Mouse (Mus musculus): ENCODE measurements around the gene Crtac1.

Gene Crtac1

GRCm38 (mm10) chr19:42439353-42439752 is 7.8 kb upstream of the Crtac1 start:
- ChIA-PET POLR2A (interaction anchor here (0.9 to 2.8 kb wide), 17 partner anchors 8 to 228 kb away, joined by 3 to 15 read pairs (median 4); partner anchors contain the start of gene Crtac1 (in 1 of the 4)), CTCF (interaction anchor here (0.5 to 4.3 kb wide), 92 partner anchors 8 to 469 kb away, joined by 3 to 67 read pairs (median 5); partner anchors contain the start of genes Crtac1 (in 3 of the 4), Loxl4 (in 2 of the 4), Hps1 (in 1 of the 4) and Marveld1 (in 1 of the 4))

GRCm38 (mm10) chr19:42435621-42436020 is 4.0 kb upstream of the Crtac1 start:
- POLR2A ChIA-PET, result interaction anchor here in 1 of 4 experiments (0.9 to 1.2 kb wide), 2 partner anchors 31 to 113 kb away, joined by 3 read pairs; no protein-coding TSS in a partner anchor
- CTCF ChIA-PET, result interaction anchor here in 3 of 4 experiments (0.7 to 1.5 kb wide), 3 partner anchors 8 to 9 kb away, joined by 3 to 8 read pairs (median 4); no protein-coding TSS in a partner anchor

GRCm38 (mm10) chr19:42432761-42433160 is 1.2 kb upstream of the Crtac1 start:
- CTCF ChIA-PET, result interaction anchor here (0.6 to 5.9 kb wide), 15 partner anchors 11 to 281 kb away, joined by 3 to 86 read pairs (median 4); no protein-coding TSS in a partner anchor
- POLR2A ChIA-PET, result interaction anchor here (0.6 to 3.9 kb wide), 34 partner anchors 9 to 303 kb away, joined by 3 to 20 read pairs (median 3); partner anchors contain the start of gene Avpi1 (in 1 of the 4)

- ChIA-PET CTCF (interaction anchor here (0.6 to 5.9 kb wide), 21 partner anchors 7 to 280 kb away, joined by 3 to 86 read pairs (median 4); no protein-coding TSS in a partner anchor), POLR2A (interaction anchor here (0.6 to 3.9 kb wide), 42 partner anchors 8 to 566 kb away, joined by 3 to 20 read pairs (median 3); partner anchors contain the start of genes Avpi1 (in 1 of the 4) and Pi4k2a (in 1 of the 4))
These were observed 608 bp upstream of the Crtac1 start for GRCm38 (mm10) chr19:42432191-42432590.

GRCm38 (mm10) chr19:42430981-42431380 is 602 bp downstream of the Crtac1 start:
- ChIA-PET CTCF (interaction anchor here (0.5 to 5.9 kb wide), 30 partner anchors 8 to 1831 kb away, joined by 3 to 86 read pairs (median 4); partner anchors contain the start of gene Hps1 (in 1 of the 4)), POLR2A (interaction anchor here (0.5 to 3.9 kb wide), 29 partner anchors 8 to 324 kb away, joined by 3 to 20 read pairs (median 3); partner anchors contain the start of gene Pyroxd2 (in 1 of the 4))

- POLR2A ChIA-PET, result interaction anchor here (0.6 to 3.9 kb wide), 26 partner anchors 8 to 157 kb away, joined by 3 to 20 read pairs (median 4); no protein-coding TSS in a partner anchor
- CTCF ChIA-PET, result interaction anchor here (0.5 to 5.9 kb wide), 72 partner anchors 9 to 368 kb away, joined by 3 to 86 read pairs (median 4); partner anchors contain the start of genes Loxl4 (in 1 of the 4) and R3hcc1l (in 1 of the 4)
These were observed 2.2 kb downstream of the Crtac1 start for GRCm38 (mm10) chr19:42429410-42429809.

GRCm38 (mm10) chr19:42425208-42425607 is 6.4 kb downstream of the Crtac1 start:
- POLR2A ChIA-PET, result interaction anchor here in 2 of 4 experiments (0.7 to 2.0 kb wide), 5 partner anchors 100 to 1833 kb away, joined by 3 to 6 read pairs (median 4); no protein-coding TSS in a partner anchor
- CTCF ChIA-PET, result interaction anchor here in 2 of 4 experiments (0.6 to 1.1 kb wide), 2 partner anchors 15 to 109 kb away, joined by 3 to 7 read pairs; no protein-coding TSS in a partner anchor

GRCm38 (mm10) chr19:42415042-42415441 is 16.5 kb downstream of the Crtac1 start:
- ChIA-PET CTCF (interaction anchor here in 3 of 4 experiments (0.8 to 1.8 kb wide), 7 partner anchors 14 to 262 kb away, joined by 3 to 6 read pairs (median 3); no protein-coding TSS in a partner anchor), POLR2A (interaction anchor here in 2 of 4 experiments (0.7 to 1.5 kb wide), 9 partner anchors 11 to 286 kb away, joined by 3 to 8 read pairs (median 3); partner anchors contain the start of gene Avpi1 (in 1 of the 2))

GRCm38 (mm10) chr19:42409856-42410255 is 21.7 kb downstream of the Crtac1 start:
- POLR2A ChIA-PET, result interaction anchor here (0.7 to 3.5 kb wide), 38 partner anchors 9 to 341 kb away, joined by 3 to 18 read pairs (median 4); partner anchors contain the start of genes Avpi1 (in 1 of the 4) and Pi4k2a (in 1 of the 4)
- CTCF ChIA-PET, result interaction anchor here (0.6 to 2.0 kb wide), 18 partner anchors 19 to 1248 kb away, joined by 3 to 11 read pairs (median 4); no protein-coding TSS in a partner anchor

- ChIA-PET CTCF (interaction anchor here (0.8 to 2.0 kb wide), 8 partner anchors 20 to 98 kb away, joined by 3 to 11 read pairs (median 6); no protein-coding TSS in a partner anchor), POLR2A (interaction anchor here (0.8 to 3.5 kb wide), 30 partner anchors 10 to 340 kb away, joined by 3 to 18 read pairs (median 4); partner anchors contain the start of gene Avpi1 (in 1 of the 4))
These were observed 22.4 kb downstream of the Crtac1 start for GRCm38 (mm10) chr19:42409226-42409625.

- ChIA-PET CTCF (no interaction called here), POLR2A (interaction anchor here in 2 of 4 experiments (0.8 to 2.0 kb wide), 5 partner anchors 10 to 193 kb away, joined by 3 to 6 read pairs (median 3); no protein-coding TSS in a partner anchor)
These were observed 27.2 kb downstream of the Crtac1 start for GRCm38 (mm10) chr19:42404364-42404763.

GRCm38 (mm10) chr19:42399974-42400373 is 31.6 kb downstream of the Crtac1 start:
- CTCF ChIA-PET, result no interaction called here
- POLR2A ChIA-PET, result no interaction called here

GRCm38 (mm10) chr19:42397281-42397680 is 34.3 kb downstream of the Crtac1 start:
- ChIA-PET CTCF (interaction anchor here in 1 of 4 experiments (0.6 kb wide), 1 partner anchor 311 kb away, joined by 3 read pairs; no protein-coding TSS in a partner anchor), POLR2A (interaction anchor here in 3 of 4 experiments (0.6 to 0.7 kb wide), 5 partner anchors 31 to 980 kb away, joined by 3 to 5 read pairs (median 3); no protein-coding TSS in a partner anchor)

GRCm38 (mm10) chr19:42394848-42395534 is 36.6 kb downstream of the Crtac1 start:
- ChIA-PET CTCF (interaction anchor here (0.6 to 1.4 kb wide), 5 partner anchors 10 to 362 kb away, joined by 3 to 4 read pairs (median 4); partner anchors contain the start of gene Crtac1 (in 1 of the 4)), POLR2A (interaction anchor here in 2 of 4 experiments (0.8 to 2.5 kb wide), 9 partner anchors 9 to 293 kb away, joined by 3 to 10 read pairs (median 3); no protein-coding TSS in a partner anchor)

- POLR2A ChIA-PET, result interaction anchor here in 1 of 4 experiments (0.9 to 2.5 kb wide), 6 partner anchors 8 to 294 kb away, joined by 3 to 10 read pairs (median 4); no protein-coding TSS in a partner anchor
- CTCF ChIA-PET, result interaction anchor here in 1 of 4 experiments (1.4 kb wide), 1 partner anchor 9 kb away, joined by 4 read pairs; no protein-coding TSS in a partner anchor
These were observed 37.7 kb downstream of the Crtac1 start for GRCm38 (mm10) chr19:42393920-42394319.

- CTCF ChIA-PET, result interaction anchor here in 3 of 4 experiments (0.5 to 1.1 kb wide), 3 partner anchors 48 to 131 kb away, joined by 3 to 10 read pairs (median 3); no protein-coding TSS in a partner anchor
- POLR2A ChIA-PET, result interaction anchor here in 3 of 4 experiments (0.6 to 1.3 kb wide), 7 partner anchors 10 to 93 kb away, joined by 3 to 8 read pairs (median 4); no protein-coding TSS in a partner anchor
These were observed 39.5 kb downstream of the Crtac1 start for GRCm38 (mm10) chr19:42392094-42392493.

- CTCF ChIA-PET, result no interaction called here
- POLR2A ChIA-PET, result no interaction called here
These were observed 42.0 kb downstream of the Crtac1 start for GRCm38 (mm10) chr19:42389574-42389973.

All from embryonic stem cell, embryonic (primary cell).